Mouse (Mus musculus): Measurements from ENCODE around the gene Tmem50a. TPM values are rescaled to one million over a fixed set of nuclear protein-coding genes. Genes with fewer than 3 reads are reported as not detected.
A peak's percentile ranks its signal among the peaks of the same experiment; 100 is the strongest.

Gene Tmem50a
- total RNA-seq, 1 experiment from 2014 or later, result 614 TPM

DNA sequence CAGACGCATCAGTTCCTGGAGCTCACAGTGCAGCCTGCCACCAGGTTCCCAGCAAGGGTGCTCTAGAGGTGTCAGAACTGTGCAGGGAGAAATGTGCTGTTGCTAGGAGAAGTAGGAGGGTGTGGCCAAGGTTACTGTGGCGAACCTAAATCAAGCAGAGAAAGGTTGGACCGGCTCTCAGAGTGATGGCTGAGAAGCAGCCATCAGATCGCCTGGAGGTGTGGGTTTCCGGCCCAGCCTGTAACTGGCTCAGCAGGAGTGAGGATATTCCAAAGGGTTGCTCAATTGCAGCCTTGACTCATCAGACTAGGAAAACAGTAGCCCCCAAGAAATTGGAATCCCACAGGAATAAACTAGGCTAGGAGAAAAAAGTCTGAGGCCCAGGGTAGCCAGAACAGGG lies 58.3 kb downstream of the Tmem50a start:
- no peak for ATAC-seq (replicated peaks; ENCODE audit: insufficient number of reproducible peaks, low FRiP score, low TSS enrichment, poor library complexity, severe bottlenecking)

DNA sequence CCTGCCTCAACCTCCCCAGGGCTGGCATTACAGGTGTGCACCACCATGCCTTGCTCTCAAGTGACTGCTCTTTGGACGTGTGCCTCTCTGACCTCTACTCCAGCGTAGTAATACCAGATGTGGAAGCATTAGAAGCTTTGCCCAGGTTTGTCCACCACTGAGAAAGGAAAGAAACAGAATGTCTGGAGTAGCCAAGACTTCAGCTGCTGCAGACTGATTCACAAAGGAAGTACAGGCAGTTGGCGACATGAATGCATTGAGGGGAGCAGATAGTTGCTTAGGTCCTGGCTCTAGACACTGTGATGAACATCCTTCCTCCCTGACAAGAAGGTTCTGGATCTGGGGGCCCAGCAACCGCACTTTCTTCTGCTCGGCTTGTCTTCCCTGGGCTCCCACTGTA lies 58.8 kb downstream of the Tmem50a start:
- no peak for ATAC-seq (replicated peaks; ENCODE audit: insufficient number of reproducible peaks, low FRiP score, low TSS enrichment, poor library complexity, severe bottlenecking)

DNA sequence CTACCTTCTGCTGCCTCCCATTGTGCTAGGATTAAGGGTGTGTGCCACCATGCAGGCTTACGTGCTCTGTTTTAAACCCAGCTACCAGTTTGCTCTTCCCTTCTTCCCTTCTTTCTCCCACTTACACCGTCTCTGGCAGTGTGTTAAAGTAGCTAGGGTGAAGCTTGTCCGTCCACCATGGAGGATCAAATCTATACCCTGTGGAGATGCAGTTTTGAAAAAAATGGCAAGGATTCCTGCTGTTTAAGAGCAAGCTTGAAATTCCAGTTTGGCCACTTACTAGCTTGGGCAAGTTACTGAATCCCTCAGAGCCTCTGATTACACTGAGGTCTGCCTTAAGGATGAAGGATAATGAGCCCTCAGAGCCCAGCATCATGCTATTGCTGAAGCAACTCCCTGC lies 59.5 kb downstream of the Tmem50a start:
- ATAC-seq (replicated peaks; ENCODE audit: insufficient number of reproducible peaks, low FRiP score, low TSS enrichment, poor library complexity, severe bottlenecking), result no peak

DNA sequence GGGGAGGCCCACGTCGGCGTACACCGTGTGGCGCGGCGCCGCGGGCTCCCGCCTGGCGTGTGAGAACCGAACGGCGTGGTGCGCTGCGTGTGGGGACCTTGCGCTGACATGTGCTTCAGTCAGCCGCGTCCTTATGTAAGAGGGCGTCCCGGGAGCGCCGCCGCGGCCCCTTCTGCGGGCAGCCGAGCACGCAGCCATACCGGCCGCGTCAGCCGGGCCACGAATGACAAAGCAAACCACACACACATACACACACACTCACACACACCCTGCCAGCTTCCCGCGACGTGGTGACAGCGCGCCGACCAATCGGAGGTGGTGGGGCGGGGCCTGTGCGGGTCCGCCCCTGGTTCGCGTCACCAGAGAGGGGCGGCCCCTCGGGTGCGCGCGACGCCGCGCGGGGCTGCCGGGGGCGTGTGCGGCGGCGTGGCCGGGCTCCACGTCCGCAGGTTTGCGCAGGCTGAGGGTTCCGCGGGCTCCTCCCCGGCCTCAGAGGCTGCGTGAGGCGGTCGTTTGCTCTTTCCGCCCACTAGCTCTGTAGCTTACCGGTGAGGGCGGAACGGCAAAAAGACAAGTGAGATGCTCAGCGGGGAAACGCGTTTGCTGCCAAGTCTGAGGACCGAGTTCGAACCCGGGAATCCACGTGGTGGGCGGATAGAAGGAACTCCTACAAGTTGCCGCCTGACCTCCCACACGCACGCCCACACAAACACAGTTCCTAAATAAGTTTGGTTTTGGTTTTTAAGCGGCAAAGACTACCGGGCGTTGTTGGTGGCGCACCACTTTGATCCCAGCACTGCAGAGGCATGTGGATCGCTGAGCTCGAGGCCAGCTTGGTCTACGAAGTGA lies 61.0 kb downstream of the Tmem50a start:
- ATAC-seq (replicated peaks; ENCODE audit: insufficient number of reproducible peaks, low FRiP score, low TSS enrichment, poor library complexity, severe bottlenecking), result peak; percentile 86

DNA sequence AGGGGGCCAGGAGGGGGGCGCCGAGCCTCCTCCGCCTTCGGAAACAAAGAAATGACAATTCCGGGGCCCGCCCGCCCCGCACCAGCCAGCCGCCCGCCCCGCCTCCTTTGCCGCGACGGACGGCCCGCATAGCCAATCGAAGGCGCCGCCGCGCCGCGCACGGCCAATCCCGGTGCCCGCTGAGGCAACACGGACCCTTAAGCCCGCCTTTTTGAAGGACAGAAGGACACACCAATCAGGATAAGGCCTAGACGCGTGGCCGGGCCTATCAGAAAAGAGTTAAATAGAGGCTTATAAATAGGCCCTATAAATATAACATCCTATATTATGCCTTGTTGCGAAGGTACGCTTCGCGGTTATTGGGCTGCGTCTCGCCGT lies 61.6 kb downstream of the Tmem50a start, which contains the start of gene Maco1:
Gene Maco1 (minus strand): TSS at position 87 of the 378 bp plus-strand sequence.
- ATAC-seq (replicated peaks; ENCODE audit: insufficient number of reproducible peaks, low FRiP score, low TSS enrichment, poor library complexity, severe bottlenecking), result peak; percentile 85

DNA sequence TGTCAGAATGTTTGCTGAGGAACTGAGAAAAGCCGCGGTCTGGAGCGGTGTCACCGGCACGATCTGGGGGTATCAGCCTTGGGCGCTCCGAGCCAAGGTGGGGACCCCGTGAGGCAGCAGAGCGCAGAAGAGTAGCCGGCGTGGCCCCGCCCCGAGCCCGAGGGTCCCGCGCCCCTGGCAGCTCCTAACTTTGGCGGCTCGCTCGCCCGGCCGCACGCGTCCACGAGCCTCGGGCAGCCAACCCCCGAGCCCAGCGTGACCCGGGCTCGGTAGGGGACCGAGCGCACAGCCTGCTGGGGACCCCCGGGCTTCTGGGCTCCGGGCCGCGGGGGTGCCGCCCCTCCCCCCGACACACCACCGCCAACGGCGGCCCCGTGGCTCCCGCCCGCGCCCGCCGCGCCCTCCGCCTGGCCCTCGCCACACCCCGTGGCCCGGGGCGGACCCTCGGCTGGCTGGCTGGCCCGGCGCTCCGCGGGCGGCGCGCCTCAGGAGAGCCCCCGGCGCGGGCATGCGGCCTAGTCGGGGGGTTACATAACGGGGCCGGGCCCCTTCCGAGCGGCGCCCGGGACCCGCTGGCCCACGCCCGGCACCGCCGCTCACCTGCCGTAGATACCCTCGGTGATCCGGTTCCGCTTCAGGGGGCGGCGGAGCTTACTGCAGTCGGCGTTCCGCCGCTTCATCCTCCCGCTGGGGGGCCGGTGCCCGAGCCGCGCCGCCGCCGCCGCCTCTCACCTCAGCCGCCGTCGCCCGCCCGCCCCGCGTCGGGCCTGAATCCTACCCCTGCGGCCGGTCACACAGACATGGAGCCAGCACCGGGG lies 62.2 kb downstream of the Tmem50a start:
- no peak for ATAC-seq (replicated peaks; ENCODE audit: insufficient number of reproducible peaks, low FRiP score, low TSS enrichment, poor library complexity, severe bottlenecking)

DNA sequence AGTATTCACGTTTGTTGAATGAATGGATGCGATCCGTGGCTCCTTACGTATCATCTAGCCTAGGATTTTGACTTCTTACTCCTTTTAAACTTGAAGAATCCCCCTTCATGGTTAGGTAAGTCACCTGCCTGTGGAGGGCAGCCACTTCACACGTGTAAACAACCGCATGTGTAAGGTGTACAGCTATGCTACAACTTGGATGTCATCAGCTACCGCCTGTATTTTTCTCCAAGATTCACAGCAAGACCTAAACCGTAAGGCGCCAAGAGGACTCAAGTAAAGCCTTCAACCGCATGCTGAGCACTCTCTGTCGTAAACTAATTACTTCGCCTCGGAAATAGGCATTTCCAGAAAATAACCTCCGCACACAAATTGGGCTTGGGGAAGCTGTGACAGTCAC lies 62.9 kb downstream of the Tmem50a start:
- no peak for ATAC-seq (replicated peaks; ENCODE audit: insufficient number of reproducible peaks, low FRiP score, low TSS enrichment, poor library complexity, severe bottlenecking)

DNA sequence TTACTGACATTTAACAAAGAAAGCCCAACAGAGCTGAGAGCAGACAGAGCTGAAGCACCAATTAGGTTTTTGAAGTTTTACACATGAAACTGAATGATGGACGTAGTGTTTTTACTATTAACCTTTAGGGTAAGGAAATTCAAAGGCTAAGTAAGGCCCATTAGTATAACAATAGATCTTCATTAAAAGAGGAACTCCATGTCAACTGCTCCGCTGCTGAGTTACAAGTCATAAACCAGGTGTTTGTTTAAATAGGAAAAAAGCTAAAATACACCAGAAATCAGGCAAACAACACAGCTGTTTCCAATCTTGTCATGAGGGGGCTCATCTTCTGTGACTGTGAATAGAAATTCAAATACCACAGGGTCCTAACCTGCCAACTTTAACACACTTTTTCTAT lies 63.6 kb downstream of the Tmem50a start:
- no peak for ATAC-seq (replicated peaks; ENCODE audit: insufficient number of reproducible peaks, low FRiP score, low TSS enrichment, poor library complexity, severe bottlenecking)

DNA sequence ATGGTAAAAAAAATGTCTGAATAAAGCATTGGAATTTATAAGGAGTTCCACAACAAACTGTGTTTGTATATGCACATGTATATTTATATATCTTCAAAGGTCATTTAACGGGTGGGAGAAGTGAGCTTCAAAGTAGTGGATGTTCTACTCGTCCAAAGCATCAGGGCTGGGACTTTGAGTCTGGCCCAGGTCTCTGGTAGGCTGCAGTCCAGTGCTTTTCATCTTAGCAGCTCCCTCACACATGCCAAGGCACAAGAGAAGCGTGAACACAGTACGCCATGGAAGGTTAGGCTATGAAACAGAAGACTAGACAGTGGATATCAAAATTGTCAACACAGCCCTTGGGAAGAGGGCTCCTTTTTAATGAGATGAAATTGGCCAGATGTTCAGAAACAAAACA lies 64.3 kb downstream of the Tmem50a start:
- ATAC-seq (replicated peaks; ENCODE audit: insufficient number of reproducible peaks, low FRiP score, low TSS enrichment, poor library complexity, severe bottlenecking), result no peak

Other genes starting within 250 kb of the Tmem50a start
- 12.8 to 13.9 TPM (median 13.3 TPM) in 3 replicates for gene Man1c1, start 210.7 kb downstream of the Tmem50a start, total RNA-seq (2017)
- gene Ldlrap1, start 147.0 kb downstream of the Tmem50a start, total RNA-seq (2017), result 32.2 to 42.1 TPM (median 33.3 TPM) in 3 replicates
- gene Maco1, start 61.7 kb downstream of the Tmem50a start, total RNA-seq (2017), result 36.1 to 41.4 TPM (median 38.3 TPM) in 3 replicates
- not detected in 3 replicates for gene Rhd, start 50.5 kb downstream of the Tmem50a start, total RNA-seq (2017)
- gene Rsrp1, start 8.6 kb upstream of the Tmem50a start, total RNA-seq (2017), result 359 to 640 TPM (median 511 TPM) in 3 replicates
- 551 to 822 TPM (median 699 TPM) in 3 replicates for gene Syf2, start 15.9 kb upstream of the Tmem50a start, total RNA-seq (2017)
- 9.8 to 41.3 TPM (median 12.1 TPM) in 3 replicates for gene Runx3, start 205.6 kb upstream of the Tmem50a start, total RNA-seq (2017)

Measured in monocyte, adult 5-6 weeks (primary cell).